Mouse (Mus musculus) G1E-ER4 (cell line): Measurements from ENCODE around the gene Ankrd66. TPM values are rescaled to one million over a fixed set of nuclear protein-coding genes. Genes with fewer than 3 reads are reported as not detected.

Experiments
- GATA1 ChIP-seq: IDR thresholded peaks from one replicate; pipeline ENCODE4 v1.8.0; 2012; ENCODE audit warnings: low read length, inconsistent platforms
- polyA plus RNA-seq: library from polyadenylated mRNA; stranded (reverse); fragments of >175 nt; gene quantifications from 2 replicates; pipeline ENCODE4 v1.2.3, GENCODE M21; 2012

The Ankrd66 gene
- not detected in 2 replicates for polyA plus RNA-seq

- no peak for TF ChIP-seq GATA1
Observed at GRCm38 (mm10) chr17:43543539-43543938, at the start of gene Ankrd66. Gene Ankrd66, minus strand, starts transcription at chr17:43543639.

- TF ChIP-seq GATA1 = no peak
Observed at GRCm38 (mm10) chr17:43592296-43593291, 49.2 kb upstream of the Ankrd66 start.

GRCm38 (mm10) chr17:43590531-43590930, 47.1 kb upstream of the Ankrd66 start:
- TF ChIP-seq GATA1 = no peak

- TF ChIP-seq GATA1 = no peak
Observed at GRCm38 (mm10) chr17:43589750-43590149, 46.3 kb upstream of the Ankrd66 start.

- TF ChIP-seq GATA1 = no peak
Observed at GRCm38 (mm10) chr17:43587278-43587677, 43.8 kb upstream of the Ankrd66 start.

GRCm38 (mm10) chr17:43584771-43585170, 41.3 kb upstream of the Ankrd66 start:
- TF ChIP-seq GATA1 = no peak

GRCm38 (mm10) chr17:43581012-43581467, 37.6 kb upstream of the Ankrd66 start:
- TF ChIP-seq GATA1 = no peak

- TF ChIP-seq GATA1 = no peak
Observed at GRCm38 (mm10) chr17:43580456-43580855, 37.0 kb upstream of the Ankrd66 start.

GRCm38 (mm10) chr17:43573624-43574073, 30.2 kb upstream of the Ankrd66 start:
- no peak for TF ChIP-seq GATA1

GRCm38 (mm10) chr17:43569287-43569686, 25.8 kb upstream of the Ankrd66 start:
- no peak for TF ChIP-seq GATA1

- TF ChIP-seq GATA1 = no peak
Observed at GRCm38 (mm10) chr17:43567992-43568888, 24.8 kb upstream of the Ankrd66 start, which contains the start of gene Pla2g7. Gene Pla2g7, plus strand, starts transcription at chr17:43568098.

- no peak for TF ChIP-seq GATA1
Observed at GRCm38 (mm10) chr17:43567593-43567991, 24.2 kb upstream of the Ankrd66 start.

- no peak for TF ChIP-seq GATA1
Observed at GRCm38 (mm10) chr17:43563192-43563987, 20.0 kb upstream of the Ankrd66 start.

- TF ChIP-seq GATA1 = no peak
Observed at GRCm38 (mm10) chr17:43558678-43559077, 15.2 kb upstream of the Ankrd66 start.
